Mouse (Mus musculus): ENCODE results near the gene Hmgcs2. TPM values are rescaled to one million over a fixed set of nuclear protein-coding genes. Genes with fewer than 3 reads are reported as not detected.

Gene Hmgcs2
- polyA plus RNA-seq, 1 experiment from 2014 or later = 7.2 TPM

DNA sequence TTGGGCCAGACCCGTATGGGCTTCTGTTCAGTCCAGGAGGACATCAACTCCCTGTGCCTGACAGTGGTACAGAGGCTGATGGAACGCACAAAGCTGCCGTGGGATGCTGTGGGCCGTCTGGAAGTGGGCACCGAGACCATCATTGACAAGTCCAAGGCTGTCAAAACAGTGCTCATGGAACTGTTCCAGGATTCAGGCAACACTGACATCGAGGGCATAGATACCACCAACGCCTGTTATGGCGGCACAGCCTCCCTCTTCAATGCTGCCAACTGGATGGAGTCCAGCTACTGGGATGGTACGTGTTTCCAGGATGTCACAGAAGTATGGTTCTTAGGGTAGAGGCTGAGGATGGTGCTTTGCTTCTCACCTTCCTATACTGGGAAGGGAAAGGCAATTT lies 10.8 kb downstream of the Hmgcs2 start:
- Histone ChIP-seq H3K27me3 (replicated peaks; ENCODE audit: control insufficient read depth, insufficient read depth, low read length) (no peaks in the 10 kb centered on the region), H3K27ac (replicated peaks; ENCODE audit: low read depth, low read length) (no peak overlapping the region), H3K36me3 (ENCODE audit: control insufficient read depth, insufficient read depth, low read length) (no peaks in the 10 kb centered on the region), H3K4me2 (ENCODE audit: low read depth, low read length) (no peak overlapping the region), H3K9me3 (ENCODE audit: control insufficient read depth, low read length) (peaks cover 7% of the 10 kb centered on the region; the same call in 1 of the 2 replicates), H3K9ac (ENCODE audit: low read depth, low read length) (no peak overlapping the region), H3K4me3 (ENCODE audit: low read depth, low read length) (no peak overlapping the region), H3K4me1 (ENCODE audit: control insufficient read depth, insufficient read depth, low read length) (no peaks in the 10 kb centered on the region)
- no peak for DNase-seq (ENCODE audit: low spot score)
- 87% methylated on average over 9 of the region's 9 CpGs for WGBS
- ATAC-seq (ENCODE audit: low read depth) = no peak

DNA sequence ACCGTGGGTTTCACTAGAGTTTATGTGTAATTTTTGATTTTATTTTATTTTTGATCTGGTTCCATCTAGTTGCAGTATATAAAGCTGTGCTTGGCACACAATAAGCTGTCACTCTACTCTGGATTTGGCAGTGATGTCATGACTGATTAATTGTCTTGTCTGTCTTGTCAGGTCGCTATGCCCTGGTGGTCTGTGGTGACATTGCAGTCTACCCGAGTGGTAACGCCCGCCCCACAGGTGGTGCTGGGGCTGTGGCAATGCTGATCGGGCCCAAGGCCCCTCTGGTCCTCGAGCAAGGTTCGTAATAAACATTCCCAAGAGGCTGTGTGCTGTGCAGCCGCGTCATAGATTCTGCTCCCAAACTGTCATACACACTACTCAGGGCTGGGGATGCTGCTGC lies 15.7 kb downstream of the Hmgcs2 start:
- no peak overlapping the region for H3K9ac ChIP-seq (ENCODE audit: low read depth, low read length)
- H3K4me3 ChIP-seq (ENCODE audit: low read depth, low read length) = no peak overlapping the region
- H3K4me1 ChIP-seq (ENCODE audit: control insufficient read depth, insufficient read depth, low read length) = no peaks in the 10 kb centered on the region
- no peaks in the 10 kb centered on the region for H3K27me3 ChIP-seq (replicated peaks; ENCODE audit: control insufficient read depth, insufficient read depth, low read length)
- H3K36me3 ChIP-seq (ENCODE audit: control insufficient read depth, insufficient read depth, low read length) = no peaks in the 10 kb centered on the region
- no peak for ATAC-seq (ENCODE audit: low read depth)
- no peak overlapping the region for H3K27ac ChIP-seq (replicated peaks; ENCODE audit: low read depth, low read length)
- 65% methylated on average over 10 of the region's 10 CpGs for WGBS
- H3K4me2 ChIP-seq (ENCODE audit: low read depth, low read length) = no peak overlapping the region
- no peaks in the 10 kb centered on the region; the same call in 1 of the 2 replicates for H3K9me3 ChIP-seq (ENCODE audit: control insufficient read depth, low read length)
- DNase-seq (ENCODE audit: low spot score) = no peak

DNA sequence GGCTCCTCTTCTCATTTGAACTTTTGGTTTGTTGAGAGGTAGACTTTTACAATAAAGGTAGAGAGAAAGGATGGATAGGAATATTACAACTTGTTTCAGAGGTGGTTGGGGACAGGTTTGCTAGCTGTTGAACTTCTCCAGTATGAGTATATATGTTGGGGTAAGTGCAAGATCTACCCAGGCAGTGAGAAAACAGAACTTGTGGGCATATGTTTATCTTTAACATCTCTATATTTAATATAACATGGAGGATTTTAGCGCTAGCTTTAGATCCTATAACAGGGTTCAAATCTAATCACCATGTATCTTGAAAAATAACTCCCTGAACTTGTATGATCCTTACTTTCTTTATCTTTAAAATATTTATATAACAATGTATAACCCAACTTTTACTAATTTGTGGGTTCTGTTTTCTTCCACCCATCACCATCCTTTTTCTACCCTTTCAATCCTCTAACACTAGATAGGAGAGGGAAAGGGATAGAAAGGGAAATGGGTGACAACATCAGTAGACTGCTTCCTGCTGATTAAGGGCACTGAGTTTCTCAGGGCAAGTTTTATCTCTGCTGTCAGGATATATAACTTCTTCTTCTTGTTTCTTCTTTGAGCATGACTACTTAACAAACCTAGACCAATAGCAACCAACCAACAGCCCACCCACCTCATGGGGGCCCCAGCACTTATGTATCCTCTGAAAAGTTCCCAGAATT lies 19.3 kb downstream of the Hmgcs2 start:
- no peak overlapping the region for H3K4me3 ChIP-seq (ENCODE audit: low read depth, low read length)
- no peaks in the 10 kb centered on the region for H3K36me3 ChIP-seq (ENCODE audit: control insufficient read depth, insufficient read depth, low read length)
- H3K9ac ChIP-seq (ENCODE audit: low read depth, low read length) = no peak overlapping the region
- no peaks in the 10 kb centered on the region for H3K4me1 ChIP-seq (ENCODE audit: control insufficient read depth, insufficient read depth, low read length)
- no peak overlapping the region for H3K4me2 ChIP-seq (ENCODE audit: low read depth, low read length)
- no peak for ATAC-seq (ENCODE audit: low read depth)
- H3K27me3 ChIP-seq (replicated peaks; ENCODE audit: control insufficient read depth, insufficient read depth, low read length) = no peaks in the 10 kb centered on the region
- no peaks in the 10 kb centered on the region for H3K9me3 ChIP-seq (ENCODE audit: control insufficient read depth, low read length)
- 89% methylated on average over 1 of the region's 1 CpGs for WGBS
- DNase-seq (ENCODE audit: low spot score) = no peak
- no peak overlapping the region for H3K27ac ChIP-seq (replicated peaks; ENCODE audit: low read depth, low read length)

DNA sequence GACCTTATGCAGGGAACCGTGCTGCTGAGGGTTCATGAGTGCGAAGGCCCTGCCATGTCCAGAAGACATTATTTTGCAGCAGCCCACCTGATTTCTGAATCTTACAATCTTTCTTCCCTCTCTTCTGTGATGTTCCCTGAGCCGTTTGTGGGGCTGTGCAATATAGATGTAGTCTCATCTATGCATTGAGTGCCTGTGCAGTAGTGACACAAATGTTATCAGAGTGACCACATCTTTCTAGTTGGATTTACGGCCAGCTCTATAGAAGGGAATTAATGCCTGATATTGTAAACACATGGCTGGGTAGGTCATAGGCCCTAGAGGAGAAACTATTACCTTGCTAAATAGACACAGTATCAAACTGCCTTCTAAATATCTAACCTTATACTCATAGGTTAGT lies 20.0 kb downstream of the Hmgcs2 start:
- ATAC-seq (ENCODE audit: low read depth) (no peak), DNase-seq (ENCODE audit: low spot score) (no peak)
- Histone ChIP-seq H3K27me3 (replicated peaks; ENCODE audit: control insufficient read depth, insufficient read depth, low read length) (no peaks in the 10 kb centered on the region), H3K4me3 (ENCODE audit: low read depth, low read length) (no peak overlapping the region), H3K27ac (replicated peaks; ENCODE audit: low read depth, low read length) (no peak overlapping the region), H3K4me2 (ENCODE audit: low read depth, low read length) (no peak overlapping the region), H3K9ac (ENCODE audit: low read depth, low read length) (no peak overlapping the region), H3K36me3 (ENCODE audit: control insufficient read depth, insufficient read depth, low read length) (no peaks in the 10 kb centered on the region), H3K9me3 (ENCODE audit: control insufficient read depth, low read length) (no peaks in the 10 kb centered on the region), H3K4me1 (ENCODE audit: control insufficient read depth, insufficient read depth, low read length) (no peaks in the 10 kb centered on the region)
- 82% methylated on average over 4 of the region's 4 CpGs for WGBS

DNA sequence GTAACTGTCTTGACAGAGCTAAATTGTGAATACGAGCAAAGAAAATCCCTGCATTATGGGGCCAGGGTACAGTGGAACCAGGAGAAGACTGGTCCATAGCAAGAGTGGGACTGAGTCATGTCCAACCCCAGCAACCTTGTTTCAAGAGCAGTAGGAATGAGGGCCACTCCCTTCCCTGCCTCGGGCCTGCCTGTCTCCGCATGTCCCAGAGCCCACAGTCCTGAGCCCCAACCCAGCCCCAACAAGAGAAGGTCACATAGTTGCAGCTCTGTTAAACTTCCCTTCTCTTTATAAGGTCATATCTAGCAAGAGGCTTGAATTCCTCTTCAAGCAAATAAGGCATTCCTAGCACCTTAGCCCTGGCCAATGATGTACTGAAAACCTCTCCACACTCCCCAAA lies 21.5 kb downstream of the Hmgcs2 start:
- 77% methylated on average over 3 of the region's 3 CpGs for WGBS
- no peaks in the 10 kb centered on the region for H3K27me3 ChIP-seq (replicated peaks; ENCODE audit: control insufficient read depth, insufficient read depth, low read length)
- H3K9ac ChIP-seq (ENCODE audit: low read depth, low read length) = no peak overlapping the region
- H3K4me3 ChIP-seq (ENCODE audit: low read depth, low read length) = no peak overlapping the region
- H3K27ac ChIP-seq (replicated peaks; ENCODE audit: low read depth, low read length) = no peak overlapping the region
- no peak overlapping the region for H3K4me2 ChIP-seq (ENCODE audit: low read depth, low read length)
- H3K4me1 ChIP-seq (ENCODE audit: control insufficient read depth, insufficient read depth, low read length) = no peaks in the 10 kb centered on the region
- ATAC-seq (ENCODE audit: low read depth) (no peak), DNase-seq (ENCODE audit: low spot score) (no peak)
- no peaks in the 10 kb centered on the region for H3K9me3 ChIP-seq (ENCODE audit: control insufficient read depth, low read length)
- no peaks in the 10 kb centered on the region for H3K36me3 ChIP-seq (ENCODE audit: control insufficient read depth, insufficient read depth, low read length)

DNA sequence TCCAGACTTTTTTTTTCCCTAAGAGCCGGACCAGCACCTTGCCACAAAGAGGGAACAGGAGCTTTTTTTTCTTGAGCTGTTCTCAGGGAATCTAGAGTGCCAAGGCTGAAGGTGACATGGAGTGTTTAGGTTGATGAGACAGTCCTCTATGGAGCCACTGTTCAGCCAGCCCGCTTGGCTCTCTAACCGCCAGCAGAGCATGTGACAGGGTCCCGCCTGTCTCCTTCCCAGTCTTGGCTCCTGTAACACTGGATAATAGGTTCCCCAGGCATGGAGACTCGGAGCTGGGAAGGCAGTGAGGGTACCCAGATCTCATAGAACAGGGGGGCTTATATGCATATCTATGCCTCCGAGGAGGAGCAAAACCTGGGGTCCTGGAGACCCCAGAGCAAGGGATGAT lies 28.4 kb downstream of the Hmgcs2 start:
- peaks cover 2% of the 10 kb centered on the region; the same call in 1 of the 2 replicates for H3K36me3 ChIP-seq (ENCODE audit: control insufficient read depth, insufficient read depth, low read length)
- DNase-seq (ENCODE audit: low spot score) (no peak), ATAC-seq (ENCODE audit: low read depth) (no peak)
- no peak overlapping the region for H3K9ac ChIP-seq (ENCODE audit: low read depth, low read length)
- no peaks in the 10 kb centered on the region for H3K4me1 ChIP-seq (ENCODE audit: control insufficient read depth, insufficient read depth, low read length)
- no peaks in the 10 kb centered on the region for H3K27me3 ChIP-seq (replicated peaks; ENCODE audit: control insufficient read depth, insufficient read depth, low read length)
- no peak overlapping the region for H3K4me2 ChIP-seq (ENCODE audit: low read depth, low read length)
- WGBS = 82% methylated on average over 6 of the region's 6 CpGs
- no peak overlapping the region for H3K4me3 ChIP-seq (ENCODE audit: low read depth, low read length)
- no peak overlapping the region for H3K27ac ChIP-seq (replicated peaks; ENCODE audit: low read depth, low read length)
- 0 out of 2 replicates have a peak, but pooled peaks cover 3% of the 10 kb centered on the region for H3K9me3 ChIP-seq (ENCODE audit: control insufficient read depth, low read length)

DNA sequence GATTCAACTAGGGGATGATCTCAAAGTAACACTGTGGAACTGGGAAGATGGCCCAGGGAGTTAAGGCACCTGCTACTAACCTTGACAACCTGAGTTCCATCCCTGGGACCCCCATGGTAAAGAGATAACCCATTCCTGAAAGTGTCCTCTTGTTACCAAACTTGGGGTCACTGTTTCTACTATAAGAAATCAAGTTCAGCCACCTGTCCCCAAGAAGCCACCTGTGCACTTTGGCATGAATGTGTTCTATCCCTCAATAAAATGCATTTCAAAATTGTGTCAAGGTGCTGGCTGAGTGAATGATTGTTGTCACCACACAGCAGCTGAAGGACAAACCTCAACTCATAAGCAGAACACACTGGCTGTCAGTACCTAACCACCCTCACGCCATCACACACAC lies 30.2 kb downstream of the Hmgcs2 start:
- DNase-seq (ENCODE audit: low spot score) (no peak), ATAC-seq (ENCODE audit: low read depth) (no peak)
- no peaks in the 10 kb centered on the region for H3K27me3 ChIP-seq (replicated peaks; ENCODE audit: control insufficient read depth, insufficient read depth, low read length)
- H3K36me3 ChIP-seq (ENCODE audit: control insufficient read depth, insufficient read depth, low read length) = peaks cover 20% of the 10 kb centered on the region
- H3K9me3 ChIP-seq (ENCODE audit: control insufficient read depth, low read length) = 0 out of 2 replicates have a peak, but pooled peaks cover 3% of the 10 kb centered on the region
- no peak overlapping the region for H3K4me2 ChIP-seq (ENCODE audit: low read depth, low read length)
- H3K27ac ChIP-seq (replicated peaks; ENCODE audit: low read depth, low read length) = no peak overlapping the region
- no peak overlapping the region for H3K4me3 ChIP-seq (ENCODE audit: low read depth, low read length)
- 90% methylated on average over 1 of the region's 1 CpGs for whole genome bisulfite sequencing
- H3K9ac ChIP-seq (ENCODE audit: low read depth, low read length) = no peak overlapping the region
- no peaks in the 10 kb centered on the region for H3K4me1 ChIP-seq (ENCODE audit: control insufficient read depth, insufficient read depth, low read length)

DNA sequence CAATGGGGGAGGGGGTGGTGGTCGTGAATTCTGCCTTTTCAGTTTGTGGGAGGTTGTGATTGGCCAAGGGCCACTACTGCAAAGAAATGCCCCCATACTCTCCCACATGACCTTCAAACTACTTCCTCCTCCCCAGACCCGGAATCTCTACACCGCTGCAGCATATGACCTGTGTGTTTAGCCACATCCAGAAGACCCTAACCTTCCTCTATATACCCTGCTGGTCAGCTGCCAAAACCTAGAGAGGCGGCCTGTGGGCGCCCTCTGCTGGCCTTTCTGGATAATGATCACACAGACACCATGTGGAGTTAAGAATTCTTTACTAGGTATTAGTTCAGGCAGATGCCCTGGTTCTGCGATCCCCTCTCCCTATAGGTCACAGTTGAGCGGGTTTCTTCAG lies 32.6 kb downstream of the Hmgcs2 start:
- Histone ChIP-seq H3K36me3 (ENCODE audit: control insufficient read depth, insufficient read depth, low read length) (peaks cover 36% of the 10 kb centered on the region), H3K4me1 (ENCODE audit: control insufficient read depth, insufficient read depth, low read length) (peaks cover 10% of the 10 kb centered on the region), H3K9me3 (ENCODE audit: control insufficient read depth, low read length) (0 out of 2 replicates have a peak, but pooled peaks cover under 1% of the 10 kb centered on the region), H3K27me3 (replicated peaks; ENCODE audit: control insufficient read depth, insufficient read depth, low read length) (no peaks in the 10 kb centered on the region), H3K4me2 (ENCODE audit: low read depth, low read length) (no peak overlapping the region), H3K4me3 (ENCODE audit: low read depth, low read length) (no peak overlapping the region), H3K27ac (replicated peaks; ENCODE audit: low read depth, low read length) (no peak overlapping the region), H3K9ac (ENCODE audit: low read depth, low read length) (no peak overlapping the region)
- peak; percentile 41 for DNase-seq (ENCODE audit: low spot score)
- ATAC-seq (ENCODE audit: low read depth) = 0 out of 2 replicates have a peak, but pooled peaks have one; percentile 20
- WGBS = 35% methylated on average over 6 of the region's 7 CpGs
